15 mouse cellular contexts compared by ENCODE assay signal in genomic region chr1:189864846-189865560, GRCm38 (mm10). TPM values are rescaled to one million over a fixed set of nuclear protein-coding genes. Genes with fewer than 3 reads are reported as not detected.
A peak's percentile ranks its signal among the peaks of the same experiment; 100 is the strongest.
DNase-seq lines count a peak whose midpoint lies in the region; ATAC-seq and TF ChIP-seq lines count a peak whose summit lies in the region.
"Had no signal": no experiment of that assay in that cellular context is flagged by ENCODE, and none has a peak within 500 bp of the region (broad histone marks: within the 10 kb centered on the region; RNA-seq: fewer than 3 reads in every experiment).

No protein-coding gene starts in this region.

- WGBS in heart, embryonic 12.5 days: 77% methylated on average over 15 of the region's 15 CpGs
- WGBS in heart, embryonic 11.5 days (ENCODE audit: insufficient replicate concordance): 81% methylated on average over 15 of the region's 15 CpGs
- WGBS in thymus, adult 2 months: 79% methylated on average over 15 of the region's 15 CpGs
- 72% methylated on average over 15 of the region's 15 CpGs for WGBS in hindbrain, embryonic 12.5 days

- TF ChIP-seq POLR2A in thymus, adult 2 months (IDR thresholded peaks at IDR 0.05; ENCODE audit: control insufficient read depth, extremely low read depth, insufficient read depth, low read length, poor library complexity): no peak

- peak overlapping the region; percentile 96; the same call in 1 of the 2 replicates for H3K27ac ChIP-seq in heart, embryonic 12.5 days (ENCODE audit: poor library complexity, severe bottlenecking)
- no peak overlapping the region for H3K27ac ChIP-seq in heart, embryonic 11.5 days (ENCODE audit: low read depth, low read length)
- H3K27ac ChIP-seq in thymus, adult 2 months (ENCODE audit: control insufficient read depth, insufficient read depth, low read length): 0 out of 2 replicates have a peak overlapping the region, but pooled peaks have one; percentile 92
- H3K27ac ChIP-seq in hindbrain, embryonic 12.5 days: peak overlapping the region; percentile 40
- H3K27ac ChIP-seq: embryonic facial prominence, embryonic 15.5 days; gastrocnemius, adult 2 months; liver, embryonic 12.5 days; stomach, postnatal 0 days had no signal

- no peaks in the 10 kb centered on the region for H3K9me3 ChIP-seq in heart, embryonic 12.5 days (replicated peaks)
- no peaks in the 10 kb centered on the region for H3K9me3 ChIP-seq in heart, embryonic 11.5 days (replicated peaks; ENCODE audit: control insufficient read depth, low read length)
- H3K9me3 ChIP-seq in hindbrain, embryonic 12.5 days (replicated peaks): no peaks in the 10 kb centered on the region
- H3K9me3 ChIP-seq: embryonic facial prominence, embryonic 15.5 days; liver, embryonic 12.5 days had no signal

- no peak for DNase-seq in thymus, adult 2 months
- DNase-seq in thymus, postnatal 0 days (ENCODE audit: low spot score): no peak
- DNase-seq in retina, postnatal 1 day: peak; percentile 80
- DNase-seq in testis, postnatal 10 days (ENCODE audit: low spot score): no peak
- no peak for DNase-seq in testis, postnatal 14 days (ENCODE audit: low spot score)
- DNase-seq: gastrocnemius, adult 2 months; kidney, adult 18-20 months; lung, postnatal 10 days had no signal

- H3K4me1 ChIP-seq in heart, embryonic 12.5 days (replicated peaks): peaks cover 60% of the 10 kb centered on the region
- peaks cover 27% of the 10 kb centered on the region for H3K4me1 ChIP-seq in heart, embryonic 11.5 days (ENCODE audit: control insufficient read depth, insufficient read depth, low read length)
- peaks cover 37% of the 10 kb centered on the region for H3K4me1 ChIP-seq in thymus, adult 2 months (replicated peaks; ENCODE audit: control insufficient read depth, insufficient read depth, low read length)
- H3K4me1 ChIP-seq in hindbrain, embryonic 12.5 days: peaks cover 16% of the 10 kb centered on the region

- TF ChIP-seq CTCF in thymus, adult 2 months (IDR thresholded peaks at IDR 0.05; ENCODE audit: borderline replicate concordance, control insufficient read depth, extremely low read depth, insufficient read depth, low read length, poor library complexity): no peak

- peaks cover 52% of the 10 kb centered on the region for H3K36me3 ChIP-seq in heart, embryonic 12.5 days
- H3K36me3 ChIP-seq in heart, embryonic 11.5 days (ENCODE audit: control insufficient read depth, insufficient read depth, low read length): peaks cover 6% of the 10 kb centered on the region; the same call in 1 of the 2 replicates
- no peaks in the 10 kb centered on the region for H3K36me3 ChIP-seq in thymus, adult 2 months (ENCODE audit: control insufficient read depth, insufficient read depth, low read length)
- H3K36me3 ChIP-seq in hindbrain, embryonic 12.5 days: no peaks in the 10 kb centered on the region
- H3K36me3 ChIP-seq: liver, embryonic 12.5 days had no signal

- H3K4me3 ChIP-seq in heart, embryonic 12.5 days: no peak overlapping the region
- H3K4me3 ChIP-seq in heart, embryonic 11.5 days (ENCODE audit: low read depth, low read length): no peak overlapping the region
- H3K4me3 ChIP-seq in thymus, adult 2 months (ENCODE audit: control insufficient read depth, insufficient read depth, low read length): no peak overlapping the region
- H3K4me3 ChIP-seq in hindbrain, embryonic 12.5 days: no peak overlapping the region
- H3K4me3 ChIP-seq: embryonic facial prominence, embryonic 15.5 days; gastrocnemius, adult 2 months; liver, embryonic 12.5 days; myocyte had no signal

- ATAC-seq in heart, embryonic 12.5 days (ENCODE audit: insufficient number of reproducible peaks, low FRiP score): no peak
- no peak for ATAC-seq in heart, embryonic 11.5 days (replicated peaks; ENCODE audit: insufficient number of reproducible peaks, low FRiP score, low TSS enrichment)
- peak; percentile 49 for ATAC-seq in hindbrain, embryonic 12.5 days (ENCODE audit: low FRiP score)
- ATAC-seq: liver, embryonic 12.5 days had no signal

- H3K9ac ChIP-seq in heart, embryonic 12.5 days: no peak overlapping the region
- no peak overlapping the region for H3K9ac ChIP-seq in heart, embryonic 11.5 days (ENCODE audit: low read depth, low read length)
- H3K9ac ChIP-seq in hindbrain, embryonic 12.5 days: no peak overlapping the region
- H3K9ac ChIP-seq: embryonic facial prominence, embryonic 15.5 days; liver, embryonic 12.5 days had no signal

- no peaks in the 10 kb centered on the region for H3K27me3 ChIP-seq in heart, embryonic 12.5 days (replicated peaks)
- no peaks in the 10 kb centered on the region for H3K27me3 ChIP-seq in heart, embryonic 11.5 days (ENCODE audit: control insufficient read depth, insufficient read depth, low read length)
- H3K27me3 ChIP-seq in thymus, adult 2 months (ENCODE audit: control insufficient read depth, insufficient read depth, low read length): no peaks in the 10 kb centered on the region
- no peaks in the 10 kb centered on the region for H3K27me3 ChIP-seq in hindbrain, embryonic 12.5 days
- H3K27me3 ChIP-seq: embryonic facial prominence, embryonic 15.5 days; liver, embryonic 12.5 days had no signal

- H3K4me2 ChIP-seq in heart, embryonic 12.5 days: no peak overlapping the region
- no peak overlapping the region for H3K4me2 ChIP-seq in heart, embryonic 11.5 days
- H3K4me2 ChIP-seq in hindbrain, embryonic 12.5 days (replicated peaks): no peak overlapping the region
- H3K4me2 ChIP-seq: embryonic facial prominence, embryonic 15.5 days; liver, embryonic 12.5 days had no signal

RNA-seq across cellular contexts. Expression of gene Smyd2, which starts 57.2 kb away (rescaled TPM):
- polyA plus RNA-seq in heart, embryonic 12.5 days (2016; fragmentation: Nextera tagmentation; extraction: Ambion mirVana): 172 and 177 TPM in 2 replicates
- polyA plus RNA-seq in heart, embryonic 11.5 days (2014; fragmentation: Nextera tagmentation; extraction: Ambion mirVana): 150 and 161 TPM in 2 replicates
- polyA plus RNA-seq in thymus, adult 2 months (2012; rRNA removed): 33.2 and 36.5 TPM in 2 replicates
- 64.7 and 64.9 TPM in 2 replicates for polyA plus RNA-seq in thymus, postnatal 0 days (2015; fragmentation: Nextera tagmentation; extraction: Ambion mirVana)
- 46.2 and 49.8 TPM in 2 replicates for polyA plus RNA-seq in hindbrain, embryonic 12.5 days (2016; fragmentation: Nextera tagmentation; extraction: Ambion mirVana)
